Mouse (Mus musculus): ENCODE results near the gene Olfr799. TPM values are rescaled to one million over a fixed set of nuclear protein-coding genes. Genes with fewer than 3 reads are reported as not detected.

Olfr799 gene
- not detected for polyA plus RNA-seq (2014; fragmentation: Illumina TruSeq; extraction: RNeasy Lipid Tissue Mini Kit (QIAGEN cat#74804); ENCODE audit: low read depth, low replicate concordance)

GRCm38 (mm10) chr10:129637184-129637583 lies at the start of gene Olfr799:
TSS of gene Olfr799 (plus strand) at chr10:129637484.

DNA sequence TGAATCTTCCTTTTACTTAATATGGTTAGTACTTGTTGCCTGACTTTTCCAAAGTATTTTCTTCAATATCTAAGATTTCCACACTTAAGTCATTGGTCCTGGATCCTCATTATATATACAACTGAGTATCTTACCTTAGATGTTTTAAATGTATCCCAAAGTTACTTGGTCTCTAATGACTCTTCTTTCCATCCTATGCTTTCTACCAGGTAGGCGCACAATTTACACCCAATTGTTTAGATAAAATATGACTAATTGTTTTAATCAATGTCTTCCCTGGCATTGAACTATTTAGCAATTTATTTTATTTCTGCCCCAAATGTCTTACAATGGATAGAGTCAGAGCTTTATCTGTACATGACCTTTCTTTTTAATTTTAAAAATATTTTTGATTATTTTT lies 24.8 kb upstream of the Olfr799 start, which contains the start of gene Olfr796:
Olfr796 (minus strand) TSS at position 101 of the 400 bp plus-strand sequence.

GRCm38 (mm10) chr10:129627834-129628233 lies 9.4 kb upstream of the Olfr799 start, which contains the start of gene Olfr798:
TSS of gene Olfr798 (minus strand) at chr10:129627934.

DNA sequence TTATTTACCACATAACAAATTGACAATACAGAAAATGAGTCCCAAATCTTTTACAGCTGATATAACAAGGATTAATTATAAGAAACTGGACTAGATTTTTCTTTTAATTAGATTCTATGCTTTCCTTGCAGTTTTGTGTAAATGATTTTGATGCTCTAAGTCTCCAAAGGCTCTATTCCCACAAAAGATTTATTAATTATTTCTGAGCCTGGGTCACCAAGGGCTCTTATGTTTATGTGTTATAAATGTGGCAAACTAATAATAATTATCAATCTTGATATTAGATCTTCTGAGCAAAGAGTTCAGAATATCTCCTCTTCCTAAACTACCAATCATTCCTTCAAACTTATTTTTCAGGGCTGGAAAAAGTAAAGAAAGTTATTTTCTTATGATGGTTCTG lies 20.1 kb downstream of the Olfr799 start, which contains the start of gene Olfr800:
Olfr800 (plus strand) TSS at position 301 of the 400 bp plus-strand sequence.

DNA sequence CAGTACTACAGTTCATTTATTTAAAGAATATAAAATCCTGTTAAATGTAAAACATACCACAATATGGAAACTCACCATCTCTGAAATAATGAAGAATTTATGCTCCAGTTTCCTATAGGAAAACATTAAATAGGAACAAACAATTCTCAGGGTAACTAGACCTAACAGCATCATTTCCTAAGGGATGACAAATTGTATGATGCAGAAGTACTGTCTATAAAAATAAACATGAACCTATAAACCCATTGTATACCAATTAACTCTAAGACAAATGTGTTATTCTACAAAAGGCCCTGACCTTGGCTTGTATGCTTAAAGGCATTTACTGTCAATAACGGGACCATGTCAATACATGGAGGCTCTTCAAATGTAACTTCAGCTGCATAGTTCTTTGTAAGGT lies 36.5 kb downstream of the Olfr799 start, which contains the start of gene Olfr801:
Olfr801 (minus strand) TSS at position 101 of the 400 bp plus-strand sequence.

GRCm38 (mm10) chr10:129688069-129688468 lies 50.8 kb downstream of the Olfr799 start, which contains the start of gene Olfr802:
TSS of gene Olfr802 (minus strand) at chr10:129688169.

GRCm38 (mm10) chr10:129694186-129694585 lies 56.9 kb downstream of the Olfr799 start, which contains the start of gene Olfr803:
TSS of gene Olfr803 (minus strand) at chr10:129694286.

Other genes with a start within 250 kb of the Olfr799 start
- not detected for gene Olfr785, start 232.1 kb upstream of the Olfr799 start, polyA plus RNA-seq (2014; fragmentation: Illumina TruSeq; extraction: RNeasy Lipid Tissue Mini Kit (QIAGEN cat#74804); ENCODE audit: low read depth, low replicate concordance)
- not detected for gene Olfr786, start 210.2 kb upstream of the Olfr799 start, polyA plus RNA-seq (2014; fragmentation: Illumina TruSeq; extraction: RNeasy Lipid Tissue Mini Kit (QIAGEN cat#74804); ENCODE audit: low read depth, low replicate concordance)
- gene Olfr787, start 175.6 kb upstream of the Olfr799 start, polyA plus RNA-seq (2014; fragmentation: Illumina TruSeq; extraction: RNeasy Lipid Tissue Mini Kit (QIAGEN cat#74804); ENCODE audit: low read depth, low replicate concordance): not detected
- not detected for gene Olfr788, start 166.5 kb upstream of the Olfr799 start, polyA plus RNA-seq (2014; fragmentation: Illumina TruSeq; extraction: RNeasy Lipid Tissue Mini Kit (QIAGEN cat#74804); ENCODE audit: low read depth, low replicate concordance)
- not detected for gene Olfr789, start 152.7 kb upstream of the Olfr799 start, polyA plus RNA-seq (2014; fragmentation: Illumina TruSeq; extraction: RNeasy Lipid Tissue Mini Kit (QIAGEN cat#74804); ENCODE audit: low read depth, low replicate concordance)
- gene Olfr790, start 139.0 kb upstream of the Olfr799 start, polyA plus RNA-seq (2014; fragmentation: Illumina TruSeq; extraction: RNeasy Lipid Tissue Mini Kit (QIAGEN cat#74804); ENCODE audit: low read depth, low replicate concordance): not detected
- not detected for gene Olfr791, start 115.7 kb upstream of the Olfr799 start, polyA plus RNA-seq (2014; fragmentation: Illumina TruSeq; extraction: RNeasy Lipid Tissue Mini Kit (QIAGEN cat#74804); ENCODE audit: low read depth, low replicate concordance)
- gene Olfr792, start 98.3 kb upstream of the Olfr799 start, polyA plus RNA-seq (2014; fragmentation: Illumina TruSeq; extraction: RNeasy Lipid Tissue Mini Kit (QIAGEN cat#74804); ENCODE audit: low read depth, low replicate concordance): not detected
- gene Olfr794, start 69.8 kb upstream of the Olfr799 start, polyA plus RNA-seq (2014; fragmentation: Illumina TruSeq; extraction: RNeasy Lipid Tissue Mini Kit (QIAGEN cat#74804); ENCODE audit: low read depth, low replicate concordance): not detected
- gene Olfr796, start 24.9 kb upstream of the Olfr799 start, polyA plus RNA-seq (2014; fragmentation: Illumina TruSeq; extraction: RNeasy Lipid Tissue Mini Kit (QIAGEN cat#74804); ENCODE audit: low read depth, low replicate concordance): not detected
- not detected for gene Olfr798, start 9.6 kb upstream of the Olfr799 start, polyA plus RNA-seq (2014; fragmentation: Illumina TruSeq; extraction: RNeasy Lipid Tissue Mini Kit (QIAGEN cat#74804); ENCODE audit: low read depth, low replicate concordance)
- gene Olfr800, start 20.2 kb downstream of the Olfr799 start, polyA plus RNA-seq (2014; fragmentation: Illumina TruSeq; extraction: RNeasy Lipid Tissue Mini Kit (QIAGEN cat#74804); ENCODE audit: low read depth, low replicate concordance): not detected
- gene Olfr801, start 36.4 kb downstream of the Olfr799 start, polyA plus RNA-seq (2014; fragmentation: Illumina TruSeq; extraction: RNeasy Lipid Tissue Mini Kit (QIAGEN cat#74804); ENCODE audit: low read depth, low replicate concordance): not detected
- not detected for gene Olfr802, start 50.7 kb downstream of the Olfr799 start, polyA plus RNA-seq (2014; fragmentation: Illumina TruSeq; extraction: RNeasy Lipid Tissue Mini Kit (QIAGEN cat#74804); ENCODE audit: low read depth, low replicate concordance)
- gene Olfr803, start 56.8 kb downstream of the Olfr799 start, polyA plus RNA-seq (2014; fragmentation: Illumina TruSeq; extraction: RNeasy Lipid Tissue Mini Kit (QIAGEN cat#74804); ENCODE audit: low read depth, low replicate concordance): not detected
- not detected for gene Olfr804, start 65.7 kb downstream of the Olfr799 start, polyA plus RNA-seq (2014; fragmentation: Illumina TruSeq; extraction: RNeasy Lipid Tissue Mini Kit (QIAGEN cat#74804); ENCODE audit: low read depth, low replicate concordance)
- not detected for gene Olfr805, start 91.9 kb downstream of the Olfr799 start, polyA plus RNA-seq (2014; fragmentation: Illumina TruSeq; extraction: RNeasy Lipid Tissue Mini Kit (QIAGEN cat#74804); ENCODE audit: low read depth, low replicate concordance)
- gene Olfr806, start 104.4 kb downstream of the Olfr799 start, polyA plus RNA-seq (2014; fragmentation: Illumina TruSeq; extraction: RNeasy Lipid Tissue Mini Kit (QIAGEN cat#74804); ENCODE audit: low read depth, low replicate concordance): not detected
- not detected for gene Olfr807, start 120.3 kb downstream of the Olfr799 start, polyA plus RNA-seq (2014; fragmentation: Illumina TruSeq; extraction: RNeasy Lipid Tissue Mini Kit (QIAGEN cat#74804); ENCODE audit: low read depth, low replicate concordance)
- gene Olfr808, start 128.0 kb downstream of the Olfr799 start, polyA plus RNA-seq (2014; fragmentation: Illumina TruSeq; extraction: RNeasy Lipid Tissue Mini Kit (QIAGEN cat#74804); ENCODE audit: low read depth, low replicate concordance): not detected
- not detected for gene Olfr809, start 137.2 kb downstream of the Olfr799 start, polyA plus RNA-seq (2014; fragmentation: Illumina TruSeq; extraction: RNeasy Lipid Tissue Mini Kit (QIAGEN cat#74804); ENCODE audit: low read depth, low replicate concordance)
- not detected for gene Olfr810, start 157.4 kb downstream of the Olfr799 start, polyA plus RNA-seq (2014; fragmentation: Illumina TruSeq; extraction: RNeasy Lipid Tissue Mini Kit (QIAGEN cat#74804); ENCODE audit: low read depth, low replicate concordance)
- gene Olfr811, start 166.9 kb downstream of the Olfr799 start, polyA plus RNA-seq (2014; fragmentation: Illumina TruSeq; extraction: RNeasy Lipid Tissue Mini Kit (QIAGEN cat#74804); ENCODE audit: low read depth, low replicate concordance): not detected
- not detected for gene Olfr812, start 208.6 kb downstream of the Olfr799 start, polyA plus RNA-seq (2014; fragmentation: Illumina TruSeq; extraction: RNeasy Lipid Tissue Mini Kit (QIAGEN cat#74804); ENCODE audit: low read depth, low replicate concordance)
- gene Olfr813, start 217.9 kb downstream of the Olfr799 start, polyA plus RNA-seq (2014; fragmentation: Illumina TruSeq; extraction: RNeasy Lipid Tissue Mini Kit (QIAGEN cat#74804); ENCODE audit: low read depth, low replicate concordance): not detected
- gene Olfr814, start 242.4 kb downstream of the Olfr799 start, polyA plus RNA-seq (2014; fragmentation: Illumina TruSeq; extraction: RNeasy Lipid Tissue Mini Kit (QIAGEN cat#74804); ENCODE audit: low read depth, low replicate concordance): not detected

Data from kidney, adult 10 weeks (tissue).